Mouse (Mus musculus): ENCODE data around the gene Chmp5. TPM values are rescaled to one million over a fixed set of nuclear protein-coding genes. Genes with fewer than 3 reads are reported as not detected.

Chmp5 gene
- polyA plus RNA-seq, 1 experiment from 2014 or later, result 164 TPM

DNA sequence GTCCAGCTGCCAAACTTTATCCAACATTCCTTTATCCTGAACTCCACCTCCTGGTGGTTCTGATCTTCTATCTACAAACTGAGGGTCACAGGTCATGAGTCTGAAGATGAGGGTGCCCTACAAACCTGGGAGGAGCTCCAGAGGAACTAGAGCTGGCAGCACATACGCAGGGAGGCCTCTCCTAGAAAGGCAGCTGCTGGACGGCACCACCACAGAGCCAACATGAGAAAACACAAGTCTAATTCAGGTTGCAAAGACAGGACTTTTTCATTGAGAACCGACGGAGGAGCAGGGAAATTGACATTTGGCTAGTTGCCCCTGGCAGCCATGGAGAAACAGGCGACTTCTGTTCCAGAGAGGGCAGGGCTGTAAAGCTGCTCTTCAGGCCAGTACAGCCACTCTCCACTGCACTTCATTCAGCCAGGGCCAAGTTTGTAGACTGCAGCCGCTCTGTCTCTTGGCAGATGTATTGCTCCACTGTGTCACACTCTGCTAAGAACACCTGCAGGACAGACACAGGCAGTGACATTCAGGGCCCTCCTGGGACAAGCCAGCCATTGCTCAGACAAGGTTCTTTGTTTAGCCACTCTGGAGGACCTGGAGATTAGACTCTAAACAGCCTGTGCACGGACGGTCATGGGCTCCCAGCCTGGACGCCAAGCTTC lies 11.9 kb upstream of the Chmp5 start:
- Histone ChIP-seq H3K4me1 (replicated peaks; ENCODE audit: insufficient read depth, low read length) (no peaks in the 10 kb centered on the region), H3K27me3 (ENCODE audit: insufficient read depth, low read length) (no peaks in the 10 kb centered on the region), H3K9ac (ENCODE audit: low read depth, low read length) (no peak overlapping the region), H3K9me3 (replicated peaks; ENCODE audit: low read length) (no peaks in the 10 kb centered on the region), H3K4me3 (replicated peaks; ENCODE audit: low read depth, low read length) (no peak overlapping the region), H3K27ac (no peak overlapping the region), H3K36me3 (ENCODE audit: insufficient read depth, low read length) (peaks cover 68% of the 10 kb centered on the region), H3K4me2 (ENCODE audit: low read length) (no peak overlapping the region)
- TF ChIP-seq CTCF (IDR thresholded peaks at IDR 0.05; ENCODE audit: low read depth), result no peak
- 77% methylated on average over 9 of the region's 9 CpGs for WGBS
- ATAC-seq (replicated peaks; ENCODE audit: low FRiP score, low read depth), result no peak
- no peak for DNase-seq (ENCODE audit: low spot score)

DNA sequence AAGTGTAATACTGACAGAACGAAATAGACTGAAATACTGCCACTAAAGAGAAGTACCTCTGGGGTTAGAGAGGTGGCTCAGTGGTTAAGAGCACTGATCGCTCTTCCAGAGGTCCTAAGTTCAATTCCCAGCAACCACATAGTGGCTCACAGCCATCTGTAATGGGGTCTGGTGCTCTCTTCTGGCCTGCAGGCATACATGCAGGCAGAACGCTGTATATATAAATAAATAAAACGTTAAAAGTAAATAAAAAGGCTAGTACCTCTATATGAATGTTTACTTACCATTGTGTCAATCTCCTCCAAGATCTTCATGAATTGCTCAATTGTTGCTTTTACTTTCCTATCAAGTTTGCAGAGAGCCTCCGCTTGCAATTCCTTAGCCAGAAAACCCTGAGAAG lies 9.4 kb upstream of the Chmp5 start:
- DNase-seq (ENCODE audit: low spot score) (no peak), ATAC-seq (replicated peaks; ENCODE audit: low FRiP score, low read depth) (no peak)
- TF ChIP-seq CTCF (IDR thresholded peaks at IDR 0.05; ENCODE audit: low read depth), result no peak
- Histone ChIP-seq H3K4me1 (replicated peaks; ENCODE audit: insufficient read depth, low read length) (no peaks in the 10 kb centered on the region), H3K36me3 (ENCODE audit: insufficient read depth, low read length) (peaks cover 74% of the 10 kb centered on the region), H3K4me3 (replicated peaks; ENCODE audit: low read depth, low read length) (no peak overlapping the region), H3K27ac (no peak overlapping the region), H3K9me3 (replicated peaks; ENCODE audit: low read length) (no peaks in the 10 kb centered on the region), H3K27me3 (ENCODE audit: insufficient read depth, low read length) (no peaks in the 10 kb centered on the region), H3K4me2 (ENCODE audit: low read length) (no peak overlapping the region), H3K9ac (ENCODE audit: low read depth, low read length) (no peak overlapping the region)
- 95% methylated on average over 5 of the region's 5 CpGs for WGBS

DNA sequence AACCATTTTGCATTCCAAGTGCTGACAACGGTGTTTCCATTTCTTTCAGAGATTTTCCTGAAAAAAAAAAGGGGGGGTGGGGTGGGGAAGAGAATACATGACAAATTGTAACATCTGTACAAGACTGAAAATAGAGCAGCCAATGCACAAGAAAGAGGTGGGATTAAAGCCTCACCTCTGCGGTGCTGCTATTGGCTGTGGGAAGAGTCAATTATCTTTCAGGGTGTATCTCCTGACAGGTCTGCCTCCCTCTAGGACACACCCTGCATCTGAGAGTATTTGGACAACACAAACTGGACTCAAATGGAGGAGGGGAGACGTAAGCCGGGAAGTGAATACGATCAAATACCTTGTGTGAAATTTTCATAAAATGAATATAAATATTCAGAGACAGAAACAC lies 4.6 kb upstream of the Chmp5 start:
- Histone ChIP-seq H3K36me3 (ENCODE audit: insufficient read depth, low read length) (peaks cover 56% of the 10 kb centered on the region), H3K27ac (no peak overlapping the region), H3K4me1 (replicated peaks; ENCODE audit: insufficient read depth, low read length) (peaks cover 6% of the 10 kb centered on the region; the same call in 1 of the 2 replicates), H3K9ac (ENCODE audit: low read depth, low read length) (no peak overlapping the region), H3K9me3 (replicated peaks; ENCODE audit: low read length) (no peaks in the 10 kb centered on the region), H3K4me2 (ENCODE audit: low read length) (no peak overlapping the region), H3K4me3 (replicated peaks; ENCODE audit: low read depth, low read length) (no peak overlapping the region), H3K27me3 (ENCODE audit: insufficient read depth, low read length) (no peaks in the 10 kb centered on the region)
- DNase-seq (ENCODE audit: low spot score) (no peak), ATAC-seq (replicated peaks; ENCODE audit: low FRiP score, low read depth) (no peak)
- TF ChIP-seq CTCF (IDR thresholded peaks at IDR 0.05; ENCODE audit: low read depth), result no peak
- 96% methylated on average over 5 of the region's 5 CpGs for WGBS

DNA sequence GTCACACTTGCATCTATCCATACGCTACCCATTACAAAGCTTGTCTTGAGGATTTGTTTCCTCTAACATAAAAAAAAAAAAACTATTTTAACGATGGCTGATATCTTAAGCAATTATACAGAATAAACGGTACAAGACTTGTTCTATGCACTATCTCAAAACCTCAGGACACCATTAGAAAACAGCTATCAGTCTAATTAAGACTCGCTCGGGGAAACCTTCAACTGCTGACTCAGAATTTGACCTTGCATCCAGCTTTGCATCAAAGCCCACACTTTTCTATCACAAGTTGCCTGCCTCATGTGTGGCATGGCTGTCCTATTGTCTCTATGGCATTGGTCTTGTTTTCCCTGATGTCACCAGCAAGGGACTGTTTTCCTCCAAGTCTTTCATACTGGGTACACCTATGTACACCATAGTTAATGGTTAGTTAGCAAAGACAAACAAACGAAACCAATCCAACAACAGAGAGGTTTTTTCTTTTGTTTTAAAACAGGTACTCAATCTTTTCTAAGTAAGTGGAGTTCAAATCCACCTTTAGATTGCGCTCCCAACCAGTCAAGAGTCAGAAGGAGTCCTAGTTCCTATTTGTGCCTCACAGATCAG lies 1.6 kb upstream of the Chmp5 start:
- no peaks in the 10 kb centered on the region for H3K9me3 ChIP-seq (replicated peaks; ENCODE audit: low read length)
- H3K4me2 ChIP-seq (ENCODE audit: low read length), result peak overlapping the region; percentile 76
- 77% methylated on average over 7 of the region's 7 CpGs for WGBS
- H3K36me3 ChIP-seq (ENCODE audit: insufficient read depth, low read length), result peaks cover 31% of the 10 kb centered on the region
- H3K27me3 ChIP-seq (ENCODE audit: insufficient read depth, low read length), result no peaks in the 10 kb centered on the region
- H3K27ac ChIP-seq, result 0 out of 2 replicates have a peak overlapping the region, but pooled peaks have one; percentile 88
- no peak for TF ChIP-seq CTCF (IDR thresholded peaks at IDR 0.05; ENCODE audit: low read depth)
- peak overlapping the region; percentile 85; the same call in 1 of the 2 replicates for H3K9ac ChIP-seq (ENCODE audit: low read depth, low read length)
- no peak for DNase-seq (ENCODE audit: low spot score)
- peak overlapping the region; percentile 70 for H3K4me3 ChIP-seq (replicated peaks; ENCODE audit: low read depth, low read length)
- H3K4me1 ChIP-seq (replicated peaks; ENCODE audit: insufficient read depth, low read length), result peaks cover 14% of the 10 kb centered on the region
- no peak for ATAC-seq (replicated peaks; ENCODE audit: low FRiP score, low read depth)

DNA sequence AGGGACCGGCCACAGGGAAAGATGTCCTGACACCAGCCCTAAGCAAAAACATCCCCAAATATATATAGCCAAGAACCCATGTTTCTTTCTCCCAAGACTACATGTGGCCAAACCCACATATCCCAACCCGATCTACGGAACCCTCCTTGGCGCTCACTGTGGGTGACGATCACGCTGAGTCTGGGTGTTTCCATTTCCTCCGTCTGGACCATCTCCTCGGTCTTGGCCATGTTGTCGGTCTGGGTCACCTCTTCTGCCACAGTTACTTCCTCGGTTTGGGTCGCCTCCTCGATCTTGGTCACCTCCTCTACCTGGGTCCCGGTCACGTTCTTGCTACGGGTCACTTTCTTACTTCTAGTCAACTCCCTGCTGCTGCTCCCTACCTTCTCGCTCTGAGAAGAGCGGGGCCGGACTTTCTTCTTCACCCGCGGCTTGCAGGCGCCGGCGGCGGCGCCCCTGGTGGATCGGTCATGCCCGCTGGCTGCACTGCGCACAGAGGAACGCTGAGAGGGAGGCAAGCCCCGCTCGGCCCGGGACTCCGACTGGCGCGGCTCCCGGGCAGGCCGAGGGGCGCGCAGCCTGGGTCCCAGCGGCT lies 545 bp upstream of the Chmp5 start:
- peaks cover 25% of the 10 kb centered on the region for H3K36me3 ChIP-seq (ENCODE audit: insufficient read depth, low read length)
- peak; percentile 70 for DNase-seq (ENCODE audit: low spot score)
- H3K4me3 ChIP-seq (replicated peaks; ENCODE audit: low read depth, low read length), result peak overlapping the region; percentile 70
- peak overlapping the region; percentile 88 for H3K27ac ChIP-seq
- H3K4me2 ChIP-seq (ENCODE audit: low read length), result peak overlapping the region; percentile 76
- H3K27me3 ChIP-seq (ENCODE audit: insufficient read depth, low read length), result no peaks in the 10 kb centered on the region
- TF ChIP-seq CTCF (IDR thresholded peaks at IDR 0.05; ENCODE audit: low read depth), result peak; percentile 30
- WGBS, result under 1% methylated on average over 39 of the region's 40 CpGs
- peak overlapping the region; percentile 85 for H3K9ac ChIP-seq (ENCODE audit: low read depth, low read length)
- H3K4me1 ChIP-seq (replicated peaks; ENCODE audit: insufficient read depth, low read length), result peaks cover 14% of the 10 kb centered on the region
- H3K9me3 ChIP-seq (replicated peaks; ENCODE audit: low read length), result no peaks in the 10 kb centered on the region
- ATAC-seq (replicated peaks; ENCODE audit: low FRiP score, low read depth), result no peak; the same call in 1 of the 2 replicates

DNA sequence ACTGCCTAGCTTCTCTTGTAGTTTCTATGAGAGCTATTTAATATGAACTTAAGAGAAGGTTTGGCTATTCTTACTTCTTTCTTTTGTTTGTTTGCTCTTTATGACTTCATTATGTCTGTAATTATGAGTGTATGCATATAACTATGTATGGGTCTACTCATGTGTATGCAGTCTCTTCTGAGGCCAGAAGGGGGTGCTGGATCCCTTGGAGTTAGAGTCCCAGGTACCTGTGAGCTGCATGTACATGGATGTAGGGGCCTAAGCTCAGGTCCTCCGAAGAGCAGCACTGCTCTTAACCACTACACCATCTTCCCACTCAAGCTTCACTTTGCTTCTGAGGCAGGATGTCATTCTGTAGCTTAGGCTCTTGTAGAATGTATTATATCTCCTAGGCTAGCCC lies 5.3 kb downstream of the Chmp5 start:
- peaks cover 37% of the 10 kb centered on the region for H3K36me3 ChIP-seq (ENCODE audit: insufficient read depth, low read length)

More for the DNA sequence above, 5.3 kb downstream of the Chmp5 start:
- Histone ChIP-seq H3K9me3 (replicated peaks; ENCODE audit: low read length) (no peaks in the 10 kb centered on the region), H3K9ac (ENCODE audit: low read depth, low read length) (no peak overlapping the region), H3K4me3 (replicated peaks; ENCODE audit: low read depth, low read length) (no peak overlapping the region), H3K27me3 (ENCODE audit: insufficient read depth, low read length) (no peaks in the 10 kb centered on the region), H3K4me1 (replicated peaks; ENCODE audit: insufficient read depth, low read length) (peaks cover 8% of the 10 kb centered on the region; the same call in 1 of the 2 replicates), H3K4me2 (ENCODE audit: low read length) (no peak overlapping the region), H3K27ac (no peak overlapping the region)
- ATAC-seq (replicated peaks; ENCODE audit: low FRiP score, low read depth) (no peak), DNase-seq (ENCODE audit: low spot score) (no peak)
- WGBS, result 96% methylated on average over 1 of the region's 1 CpGs
- TF ChIP-seq CTCF (IDR thresholded peaks at IDR 0.05; ENCODE audit: low read depth), result peak; percentile 57

All from kidney, postnatal 0 days (tissue).